Mouse (Mus musculus) kidney, adult 9 months (tissue): Measurements from ENCODE around the gene Olfr578.

Experiments used
- DNase-seq: peaks from one replicate; pipeline ENCODE4 v3.0.0; 2022

The Olfr578 gene

GRCm38 (mm10) chr7:102989224-102989623 is at the start of gene Olfr578:
Gene Olfr578 (minus strand): TSS chr7:102989324.
- DNase-seq, result no peak

- DNase-seq, result no peak
Observed at GRCm38 (mm10) chr7:103037724-103038123, 48.6 kb upstream of the Olfr578 start, which contains the start of gene Olfr582. Gene Olfr582 (plus strand): TSS chr7:103038024.

DNA sequence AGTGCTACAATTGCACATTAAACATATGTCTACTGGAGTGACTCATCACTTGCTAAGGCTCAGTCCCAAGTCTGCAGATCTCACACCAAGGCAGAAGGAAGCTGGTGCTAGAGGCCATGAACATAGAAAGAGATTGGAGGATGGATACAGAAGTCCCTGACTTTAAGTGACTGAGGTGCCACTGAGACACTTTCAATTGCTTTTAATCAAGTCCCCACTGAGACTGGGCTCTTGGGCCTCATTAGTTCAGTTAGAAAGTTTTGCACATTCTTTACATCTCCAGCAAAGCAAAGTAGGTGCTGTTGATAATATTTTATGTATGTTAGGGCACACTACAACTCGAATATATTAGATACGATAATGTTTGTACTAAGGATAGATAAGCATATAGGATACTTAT is 13.3 kb downstream of the Olfr578 start, which contains the start of gene Olfr577:
Gene Olfr577 (minus strand): TSS at position 101 of the 400 bp plus-strand sequence.
- DNase-seq, result no peak

GRCm38 (mm10) chr7:102974399-102974798 is 14.7 kb downstream of the Olfr578 start:
- DNase-seq, result no peak

DNA sequence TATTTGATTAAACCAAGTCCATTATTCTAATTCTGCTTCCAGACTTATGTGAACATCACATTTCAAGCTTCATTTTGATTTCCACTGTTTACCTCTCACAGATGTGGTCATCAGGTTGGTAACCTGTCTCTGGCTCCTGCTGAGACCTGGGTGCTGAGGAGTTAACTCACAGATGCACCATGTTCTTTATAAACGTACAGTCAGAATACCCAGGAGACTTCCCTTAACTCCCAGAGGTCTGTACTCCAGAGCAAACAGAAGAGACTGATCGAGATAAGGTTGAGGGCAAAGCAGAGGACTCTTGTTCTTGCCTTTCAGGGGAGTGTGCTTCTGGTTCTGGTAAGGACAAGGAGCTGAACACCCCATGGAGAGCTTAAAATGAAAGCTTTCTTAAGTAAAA is 26.8 kb downstream of the Olfr578 start, which contains the start of gene Olfr576:
Gene Olfr576 (plus strand): TSS at position 301 of the 400 bp plus-strand sequence.
- no peak for DNase-seq

GRCm38 (mm10) chr7:102958593-102958992 is 30.5 kb downstream of the Olfr578 start, which contains the start of gene Olfr575:
Gene Olfr575 (minus strand): TSS chr7:102958775.
- no peak for DNase-seq

GRCm38 (mm10) chr7:102958137-102958536 is 31.0 kb downstream of the Olfr578 start:
- DNase-seq, result no peak

- no peak for DNase-seq
Observed at GRCm38 (mm10) chr7:102950732-102951131, 38.4 kb downstream of the Olfr578 start.

GRCm38 (mm10) chr7:102948167-102948566 is 41.0 kb downstream of the Olfr578 start, which contains the start of gene Olfr574:
Gene Olfr574 (plus strand): TSS chr7:102948467.
- no peak for DNase-seq

- no peak for DNase-seq
Observed at GRCm38 (mm10) chr7:102943417-102943816, 45.7 kb downstream of the Olfr578 start.

DNA sequence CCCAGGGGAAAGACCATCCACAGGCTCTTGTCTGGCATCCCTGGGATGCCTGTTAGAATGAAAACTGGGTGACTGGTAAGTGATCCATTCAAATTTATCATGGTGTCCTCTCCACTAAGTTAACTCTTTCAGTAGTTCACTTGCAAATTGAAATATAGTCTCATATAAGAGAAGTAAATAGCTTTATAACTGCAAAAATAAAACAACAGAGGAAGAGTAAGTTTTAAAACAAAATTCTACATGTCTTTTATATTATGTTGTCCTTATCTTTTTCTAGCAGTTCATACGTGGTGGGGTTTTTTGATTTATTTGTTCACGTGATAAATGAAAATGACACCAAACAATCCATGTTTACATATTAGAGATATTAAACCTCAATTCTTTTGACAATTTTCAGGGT is 46.6 kb downstream of the Olfr578 start, which contains the start of gene Olfr573-ps1:
Gene Olfr573-ps1 (minus strand): TSS at position 101 of the 400 bp plus-strand sequence.
- DNase-seq, result no peak
